Mouse (Mus musculus): ENCODE measurements at regions not wholly inside any gene's neighbourhood (a gene's known extent, or its start where the extent isn't known, plus 50 kb on each side); places are given as distances from the start of the nearest gene placed in this dataset.
A peak's percentile ranks its signal among the peaks of the same experiment; 100 is the strongest.

- Histone ChIP-seq H3K4me2 (ENCODE audit: low read length) (no peak overlapping the region), H3K9ac (replicated peaks; ENCODE audit: low read depth, low read length) (no peak overlapping the region), H3K27me3 (replicated peaks; ENCODE audit: control insufficient read depth, insufficient read depth, low read length) (no peaks in the 10 kb centered on the region), H3K4me3 (replicated peaks; ENCODE audit: low read length) (no peak overlapping the region), H3K27ac (ENCODE audit: low read length) (no peak overlapping the region), H3K36me3 (ENCODE audit: control insufficient read depth, insufficient read depth) (no peaks in the 10 kb centered on the region), H3K9me3 (ENCODE audit: control insufficient read depth, low read length) (no peaks in the 10 kb centered on the region), H3K4me1 (replicated peaks; ENCODE audit: control insufficient read depth, insufficient read depth, low read length) (no peaks in the 10 kb centered on the region)
- no peak; the same call in 1 of the 2 replicates for ATAC-seq
- WGBS: 43% methylated on average over 5 of the region's 5 CpGs
Measured at GRCm38 (mm10) chr15:31673038-31673437, 71.4 kb downstream of the Fam173b start.

- Histone ChIP-seq H3K27ac (ENCODE audit: low read length) (no peak overlapping the region), H3K4me1 (replicated peaks; ENCODE audit: control insufficient read depth, insufficient read depth, low read length) (no peaks in the 10 kb centered on the region), H3K9ac (replicated peaks; ENCODE audit: low read depth, low read length) (no peak overlapping the region), H3K4me3 (replicated peaks; ENCODE audit: low read length) (no peak overlapping the region), H3K27me3 (replicated peaks; ENCODE audit: control insufficient read depth, insufficient read depth, low read length) (no peaks in the 10 kb centered on the region), H3K36me3 (ENCODE audit: control insufficient read depth, insufficient read depth) (no peaks in the 10 kb centered on the region), H3K9me3 (ENCODE audit: control insufficient read depth, low read length) (no peaks in the 10 kb centered on the region), H3K4me2 (ENCODE audit: low read length) (no peak overlapping the region)
- WGBS: 60% methylated on average over 7 of the region's 7 CpGs
- no peak for ATAC-seq
Measured at GRCm38 (mm10) chr15:31676771-31677191, 75.1 kb downstream of the Fam173b start.

GRCm38 (mm10) chr15:31693109-31693508 is 91.5 kb downstream of the Fam173b start:
- Histone ChIP-seq H3K4me1 (replicated peaks; ENCODE audit: control insufficient read depth, insufficient read depth, low read length) (no peaks in the 10 kb centered on the region), H3K36me3 (ENCODE audit: control insufficient read depth, insufficient read depth) (no peaks in the 10 kb centered on the region), H3K4me2 (ENCODE audit: low read length) (no peak overlapping the region), H3K27me3 (replicated peaks; ENCODE audit: control insufficient read depth, insufficient read depth, low read length) (no peaks in the 10 kb centered on the region), H3K27ac (ENCODE audit: low read length) (no peak overlapping the region), H3K9ac (replicated peaks; ENCODE audit: low read depth, low read length) (no peak overlapping the region), H3K9me3 (ENCODE audit: control insufficient read depth, low read length) (0 out of 2 replicates have a peak, but pooled peaks cover under 1% of the 10 kb centered on the region), H3K4me3 (replicated peaks; ENCODE audit: low read length) (no peak overlapping the region)
- ATAC-seq: no peak
- 86% methylated on average over 3 of the region's 3 CpGs for WGBS

- Histone ChIP-seq H3K36me3 (ENCODE audit: control insufficient read depth, insufficient read depth) (no peaks in the 10 kb centered on the region), H3K27me3 (replicated peaks; ENCODE audit: control insufficient read depth, insufficient read depth, low read length) (no peaks in the 10 kb centered on the region), H3K27ac (ENCODE audit: low read length) (no peak overlapping the region; the same call in 1 of the 2 replicates), H3K9ac (replicated peaks; ENCODE audit: low read depth, low read length) (no peak overlapping the region), H3K4me2 (ENCODE audit: low read length) (no peak overlapping the region), H3K4me3 (replicated peaks; ENCODE audit: low read length) (no peak overlapping the region), H3K9me3 (ENCODE audit: control insufficient read depth, low read length) (no peaks in the 10 kb centered on the region), H3K4me1 (replicated peaks; ENCODE audit: control insufficient read depth, insufficient read depth, low read length) (no peaks in the 10 kb centered on the region)
- peak; percentile 61 for ATAC-seq
- 70% methylated on average over 8 of the region's 8 CpGs for WGBS
Measured at GRCm38 (mm10) chr15:31694877-31695671, 93.4 kb downstream of the Fam173b start.

GRCm38 (mm10) chr15:31703400-31703799 is 101.7 kb downstream of the Fam173b start:
- no peak overlapping the region for H3K27ac ChIP-seq (ENCODE audit: low read length)
- no peaks in the 10 kb centered on the region for H3K4me1 ChIP-seq (replicated peaks; ENCODE audit: control insufficient read depth, insufficient read depth, low read length)
- ATAC-seq: no peak
- no peak overlapping the region for H3K4me2 ChIP-seq (ENCODE audit: low read length)
- H3K27me3 ChIP-seq (replicated peaks; ENCODE audit: control insufficient read depth, insufficient read depth, low read length): no peaks in the 10 kb centered on the region
- no peak overlapping the region for H3K9ac ChIP-seq (replicated peaks; ENCODE audit: low read depth, low read length)
- H3K4me3 ChIP-seq (replicated peaks; ENCODE audit: low read length): no peak overlapping the region
- no peaks in the 10 kb centered on the region for H3K9me3 ChIP-seq (ENCODE audit: control insufficient read depth, low read length)
- WGBS: 97% methylated on average over 2 of the region's 2 CpGs
- H3K36me3 ChIP-seq (ENCODE audit: control insufficient read depth, insufficient read depth): no peaks in the 10 kb centered on the region

- Histone ChIP-seq H3K4me3 (replicated peaks; ENCODE audit: low read length) (no peak overlapping the region), H3K27ac (ENCODE audit: low read length) (no peak overlapping the region), H3K4me1 (replicated peaks; ENCODE audit: control insufficient read depth, insufficient read depth, low read length) (no peaks in the 10 kb centered on the region), H3K4me2 (ENCODE audit: low read length) (no peak overlapping the region), H3K27me3 (replicated peaks; ENCODE audit: control insufficient read depth, insufficient read depth, low read length) (no peaks in the 10 kb centered on the region), H3K9ac (replicated peaks; ENCODE audit: low read depth, low read length) (no peak overlapping the region), H3K9me3 (ENCODE audit: control insufficient read depth, low read length) (no peaks in the 10 kb centered on the region), H3K36me3 (ENCODE audit: control insufficient read depth, insufficient read depth) (no peaks in the 10 kb centered on the region)
- 70% methylated on average over 1 of the region's 1 CpGs for WGBS
- peak; percentile 69 for ATAC-seq
Measured at GRCm38 (mm10) chr15:31707416-31707815, 105.8 kb downstream of the Fam173b start.

GRCm38 (mm10) chr15:31721019-31721418 is 119.4 kb downstream of the Fam173b start:
- ATAC-seq: no peak
- H3K27ac ChIP-seq (ENCODE audit: low read length): no peak overlapping the region
- no peak overlapping the region for H3K4me3 ChIP-seq (replicated peaks; ENCODE audit: low read length)
- no peaks in the 10 kb centered on the region for H3K36me3 ChIP-seq (ENCODE audit: control insufficient read depth, insufficient read depth)
- H3K27me3 ChIP-seq (replicated peaks; ENCODE audit: control insufficient read depth, insufficient read depth, low read length): no peaks in the 10 kb centered on the region
- 89% methylated on average over 1 of the region's 1 CpGs for WGBS
- H3K9ac ChIP-seq (replicated peaks; ENCODE audit: low read depth, low read length): no peak overlapping the region
- no peaks in the 10 kb centered on the region for H3K9me3 ChIP-seq (ENCODE audit: control insufficient read depth, low read length)
- no peaks in the 10 kb centered on the region; the same call in 1 of the 2 replicates for H3K4me1 ChIP-seq (replicated peaks; ENCODE audit: control insufficient read depth, insufficient read depth, low read length)
- H3K4me2 ChIP-seq (ENCODE audit: low read length): no peak overlapping the region

- H3K27me3 ChIP-seq (replicated peaks; ENCODE audit: control insufficient read depth, insufficient read depth, low read length): no peaks in the 10 kb centered on the region
- H3K9me3 ChIP-seq (ENCODE audit: control insufficient read depth, low read length): no peaks in the 10 kb centered on the region
- no peak overlapping the region for H3K9ac ChIP-seq (replicated peaks; ENCODE audit: low read depth, low read length)
- no peak overlapping the region for H3K4me2 ChIP-seq (ENCODE audit: low read length)
- WGBS: 90% methylated on average over 5 of the region's 5 CpGs
- H3K4me3 ChIP-seq (replicated peaks; ENCODE audit: low read length): no peak overlapping the region
- no peak overlapping the region for H3K27ac ChIP-seq (ENCODE audit: low read length)
- no peaks in the 10 kb centered on the region for H3K36me3 ChIP-seq (ENCODE audit: control insufficient read depth, insufficient read depth)
- no peak for ATAC-seq
- no peaks in the 10 kb centered on the region for H3K4me1 ChIP-seq (replicated peaks; ENCODE audit: control insufficient read depth, insufficient read depth, low read length)
Measured at GRCm38 (mm10) chr15:31722429-31722828, 120.8 kb downstream of the Fam173b start.

- Histone ChIP-seq H3K27me3 (replicated peaks; ENCODE audit: control insufficient read depth, insufficient read depth, low read length) (no peaks in the 10 kb centered on the region), H3K4me2 (ENCODE audit: low read length) (no peak overlapping the region), H3K9me3 (ENCODE audit: control insufficient read depth, low read length) (no peaks in the 10 kb centered on the region), H3K4me1 (replicated peaks; ENCODE audit: control insufficient read depth, insufficient read depth, low read length) (no peaks in the 10 kb centered on the region), H3K27ac (ENCODE audit: low read length) (no peak overlapping the region), H3K4me3 (replicated peaks; ENCODE audit: low read length) (no peak overlapping the region), H3K36me3 (ENCODE audit: control insufficient read depth, insufficient read depth) (no peaks in the 10 kb centered on the region), H3K9ac (replicated peaks; ENCODE audit: low read depth, low read length) (no peak overlapping the region)
- 82% methylated on average over 11 of the region's 11 CpGs for WGBS
- ATAC-seq: no peak
Measured at GRCm38 (mm10) chr15:31724252-31724651, 122.6 kb downstream of the Fam173b start.

Measured in forebrain, embryonic 16.5 days (tissue).